Mouse (Mus musculus) neutrophil, adult 5-6 weeks (primary cell): ENCODE data around the gene Itpr1. TPM values are rescaled to one million over a fixed set of nuclear protein-coding genes. Genes with fewer than 3 reads are reported as not detected.
A peak's percentile ranks its signal among the peaks of the same experiment; 100 is the strongest.

Experiments used
- ATAC-seq: fragments of 151-379, 151-347 bp; 2 replicates; pipeline ENCODE4 v1.8.0; 2017; ENCODE audit warnings: mild to moderate bottlenecking, moderate TSS enrichment; ENCODE audit not compliant: insufficient number of reproducible peaks, poor library complexity, low FRiP score, severe bottlenecking; ENCODE audit errors: extremely low read depth
- total RNA-seq: library from RNA; stranded (forward); fragments of 200-1000 nt; gene quantifications from 2 replicates; pipeline ENCODE4 v1.2.3, GENCODE M21; 2017

Gene Itpr1
- total RNA-seq, 1 experiment from 2014 or later: 223 TPM

DNA sequence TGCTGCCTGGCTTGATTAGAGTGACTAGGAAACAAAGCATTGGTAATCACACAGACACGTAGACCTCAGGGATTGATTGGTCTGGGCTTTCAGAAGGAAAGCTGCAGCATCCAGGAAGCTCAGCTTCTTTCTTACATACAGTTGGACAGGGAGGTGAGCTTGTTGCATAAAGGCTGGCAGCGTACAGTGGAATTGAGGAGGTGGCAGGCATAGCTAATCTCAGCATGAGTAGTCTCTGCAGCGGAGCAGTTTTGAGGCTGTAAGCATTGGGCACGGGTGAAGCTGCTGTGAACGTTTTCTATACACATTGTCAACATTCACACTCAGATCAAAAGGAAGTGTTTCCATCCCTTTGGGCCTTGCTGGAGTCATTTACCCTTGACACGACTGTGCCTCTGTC, 124.4 kb downstream of the Itpr1 start:
- ATAC-seq: no peak

DNA sequence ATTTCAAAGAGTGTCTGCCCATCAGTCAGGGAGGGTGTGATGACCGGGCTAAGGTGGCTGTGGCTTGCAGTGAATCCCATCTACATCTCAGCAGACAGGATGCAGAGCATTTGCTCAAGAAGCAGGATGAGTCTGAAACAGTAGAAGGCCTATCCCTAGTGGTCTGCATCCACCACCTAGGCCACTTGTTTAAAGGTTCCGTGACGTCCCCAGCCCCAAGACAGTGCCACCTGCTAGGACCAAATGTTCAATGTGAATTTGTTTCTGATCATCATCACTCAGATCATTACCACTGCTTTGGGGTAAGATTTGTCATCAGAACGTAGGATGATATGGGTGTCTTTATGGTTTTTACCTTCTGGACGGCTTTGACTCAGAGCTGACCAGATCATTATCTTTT, 125.5 kb downstream of the Itpr1 start:
- no peak for ATAC-seq

DNA sequence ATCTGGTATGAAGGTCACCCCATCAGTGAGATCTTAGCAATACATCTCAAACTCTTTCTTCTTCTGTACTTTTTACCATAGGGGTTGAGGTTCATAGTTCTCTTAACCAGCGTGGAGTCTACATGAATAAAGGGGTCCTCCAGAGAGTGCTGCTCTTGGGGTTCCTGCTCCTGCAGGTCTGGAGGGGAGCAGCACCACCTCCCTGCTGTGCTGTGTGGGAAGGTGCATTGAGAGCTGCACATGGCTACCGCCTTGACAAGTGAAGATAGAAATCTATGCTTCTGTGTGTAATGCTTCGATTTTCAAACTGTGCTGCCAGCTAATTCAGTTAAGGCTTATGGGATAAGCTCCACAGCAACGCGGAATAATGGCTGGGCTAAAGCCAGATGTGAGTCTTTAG, 130.1 kb downstream of the Itpr1 start:
- no peak for ATAC-seq

DNA sequence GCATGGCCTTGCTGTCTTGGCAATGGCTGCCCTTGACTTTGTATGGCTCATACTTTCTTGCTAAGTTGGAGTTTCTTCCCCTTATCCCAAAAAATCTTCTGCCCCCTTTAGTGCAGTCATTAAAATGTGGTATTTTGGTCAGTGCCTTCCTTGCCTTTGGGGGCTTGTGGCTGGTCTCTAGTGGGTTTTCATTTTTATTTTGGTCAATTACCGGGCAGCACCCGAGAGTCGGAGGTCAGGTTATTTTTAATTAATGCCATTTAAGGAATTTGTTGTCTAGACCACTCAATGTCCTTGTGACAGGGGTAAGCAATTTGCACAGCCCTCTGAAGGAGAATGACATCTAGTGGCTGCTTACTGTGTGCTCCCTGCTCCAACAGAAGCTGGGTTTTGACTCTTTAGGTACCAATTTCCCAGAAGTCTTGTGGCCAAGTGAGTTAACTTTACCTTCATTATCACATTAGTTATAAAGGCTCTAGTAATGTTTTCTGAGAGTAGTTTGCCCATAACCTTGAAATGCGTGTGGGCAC, 130.9 kb downstream of the Itpr1 start:
- ATAC-seq: no peak

DNA sequence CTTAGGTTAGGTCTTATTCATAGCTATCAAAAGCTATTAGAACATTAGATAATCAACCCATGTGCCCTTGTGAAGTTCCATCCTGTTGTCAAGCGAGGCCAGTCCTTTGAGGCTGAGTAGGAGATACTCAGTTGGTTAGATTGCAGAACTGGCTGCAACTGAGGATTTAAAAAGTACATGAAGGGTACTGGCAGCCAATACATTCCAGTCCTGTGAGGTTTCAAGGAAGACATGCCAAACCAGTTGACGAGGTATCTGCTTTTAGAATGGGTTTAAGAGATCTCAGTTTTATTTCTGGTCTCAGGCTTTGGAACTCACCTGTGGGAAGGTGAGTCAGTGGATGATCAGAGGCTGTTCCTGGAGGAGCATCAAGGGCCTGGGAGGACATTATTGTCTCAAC, 137.9 kb downstream of the Itpr1 start:
- ATAC-seq: no peak

DNA sequence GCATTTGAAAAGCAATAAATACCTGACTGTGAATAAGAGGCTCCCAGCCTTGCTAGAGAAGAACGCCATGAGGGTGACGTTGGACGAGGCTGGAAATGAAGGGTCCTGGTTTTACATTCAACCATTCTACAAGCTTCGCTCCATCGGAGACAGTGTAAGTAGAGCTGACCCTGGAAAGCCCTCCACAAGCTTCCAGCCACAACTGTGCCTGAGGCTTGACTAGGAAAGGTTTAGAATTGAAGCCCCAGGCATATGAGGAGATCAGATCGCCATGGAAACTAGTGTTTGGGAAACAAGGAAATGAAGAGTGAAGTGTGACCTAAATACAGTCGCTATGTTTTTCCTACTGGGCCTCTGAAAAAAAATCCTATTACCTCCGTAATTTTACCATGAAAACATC, 139.1 kb downstream of the Itpr1 start:
- ATAC-seq: no peak

DNA sequence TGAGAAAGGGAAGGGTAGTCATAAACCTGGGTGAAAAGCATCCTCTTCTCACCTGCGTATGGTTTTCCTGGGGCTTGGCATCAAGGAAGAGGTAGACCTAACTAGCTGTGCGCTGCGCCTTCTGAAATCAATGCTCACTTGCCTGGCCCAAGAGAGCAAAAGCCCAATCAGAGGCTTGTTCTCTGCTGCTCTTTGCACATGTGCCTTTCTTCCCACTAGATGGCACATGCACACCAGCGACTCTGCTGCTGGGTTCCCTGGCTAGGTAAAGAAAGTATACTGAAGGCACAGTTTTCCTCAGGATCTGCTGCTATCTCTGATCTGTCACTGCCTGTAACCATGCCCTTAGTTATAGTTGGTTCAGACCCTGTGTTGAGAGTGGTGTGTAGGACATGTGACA, 154.5 kb downstream of the Itpr1 start:
- ATAC-seq: no peak

DNA sequence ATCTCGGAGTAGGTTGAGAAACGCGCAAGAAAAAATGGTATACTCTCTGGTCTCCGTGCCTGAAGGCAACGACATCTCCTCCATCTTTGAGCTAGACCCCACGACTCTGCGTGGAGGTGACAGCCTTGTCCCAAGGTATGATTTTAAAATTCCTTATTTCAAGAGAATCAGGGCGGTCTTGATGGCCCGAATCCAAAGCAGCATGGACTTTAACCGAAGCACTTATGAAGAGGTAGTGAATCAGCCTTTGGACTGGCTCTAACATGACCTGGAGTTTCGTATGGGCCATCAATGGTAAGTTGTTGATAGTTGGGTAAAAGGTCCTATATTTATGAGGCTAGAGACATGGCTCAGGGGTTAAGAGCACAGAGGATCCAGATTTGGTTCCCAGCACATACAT, 156.1 kb downstream of the Itpr1 start:
- no peak for ATAC-seq

DNA sequence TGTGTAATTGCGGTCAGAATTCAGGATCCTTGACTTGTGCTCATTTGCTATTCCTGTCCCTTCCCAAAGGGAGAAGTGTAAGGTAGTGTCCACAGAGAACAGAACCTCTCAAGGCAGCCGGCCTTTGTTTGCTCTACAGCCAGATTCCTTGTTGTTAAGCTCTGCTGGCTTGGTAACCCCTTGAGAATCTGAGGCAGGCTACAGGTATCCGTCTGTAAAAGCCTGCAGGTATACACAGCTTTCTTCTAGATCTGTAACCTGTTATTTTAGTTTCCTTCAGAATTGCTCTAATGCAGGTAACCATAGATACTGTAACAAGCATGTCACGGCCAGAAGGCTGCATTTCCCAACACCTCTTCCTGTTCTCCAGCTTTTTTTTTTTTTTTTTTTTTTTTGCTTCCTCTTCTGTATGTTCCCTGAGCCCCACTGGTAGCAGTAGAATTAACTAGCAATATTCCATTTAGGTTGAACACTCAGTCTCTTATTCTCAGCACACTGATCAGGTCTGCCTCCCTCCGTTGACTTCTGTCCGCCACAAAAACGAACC, 158.5 kb downstream of the Itpr1 start:
- ATAC-seq: no peak

DNA sequence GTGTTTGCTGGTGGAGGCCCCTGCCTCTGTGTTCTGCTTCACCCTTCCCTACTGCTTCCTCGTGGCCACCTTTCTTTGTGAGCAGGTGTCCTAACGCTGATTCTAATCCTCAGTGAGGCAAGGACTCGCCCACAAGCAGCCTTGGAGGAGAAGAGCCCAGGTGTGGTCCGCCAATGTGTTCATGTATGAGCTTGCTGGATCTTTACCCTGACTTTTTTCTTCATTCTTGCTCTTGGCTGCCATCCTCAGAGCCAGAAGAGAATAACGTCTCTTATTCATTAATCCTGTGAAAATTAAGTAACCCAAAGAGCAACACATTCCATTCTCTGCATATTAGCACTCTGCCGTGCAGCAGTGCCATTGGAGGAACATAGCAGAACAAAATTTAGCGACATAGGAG, 161.1 kb downstream of the Itpr1 start:
- no peak for ATAC-seq

DNA sequence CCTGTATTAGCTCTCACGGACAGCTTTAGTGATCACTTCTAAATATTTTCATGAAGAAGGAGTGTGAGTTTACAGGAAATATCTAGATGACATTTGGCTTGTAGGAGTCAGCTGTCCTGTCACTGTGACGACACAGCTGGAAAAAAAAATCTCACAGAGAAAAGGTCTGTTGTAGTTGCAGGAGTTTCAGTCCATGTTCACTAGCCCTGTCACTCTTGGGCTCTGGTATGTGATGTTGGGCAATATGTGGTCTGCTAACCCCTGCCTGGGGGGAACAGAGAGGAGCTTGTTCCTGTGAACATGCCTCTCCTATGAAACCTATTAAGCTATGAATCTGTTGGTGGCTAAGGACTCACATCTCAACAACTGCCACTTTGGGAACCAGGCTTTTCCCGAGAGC, 166.1 kb downstream of the Itpr1 start:
- no peak for ATAC-seq

DNA sequence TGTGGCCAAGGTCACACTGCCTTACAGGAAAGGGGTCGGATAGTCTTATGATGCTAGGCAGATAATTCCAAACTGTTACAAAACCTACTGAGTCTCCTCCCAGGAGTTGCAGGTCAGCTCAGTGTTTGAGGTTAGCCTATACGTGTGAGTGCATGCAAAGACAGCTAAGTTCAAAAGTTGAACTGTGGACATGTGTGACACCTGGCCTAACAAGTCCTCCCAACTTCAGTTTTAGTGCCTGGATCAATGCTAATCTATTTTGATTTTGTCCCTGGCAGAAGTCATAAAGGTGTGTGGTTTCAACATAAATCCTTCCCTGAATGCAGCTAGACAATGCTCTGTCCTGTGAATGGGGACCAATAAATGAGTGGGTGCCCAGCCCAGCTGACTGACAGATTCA, 167.3 kb downstream of the Itpr1 start:
- no peak for ATAC-seq

DNA sequence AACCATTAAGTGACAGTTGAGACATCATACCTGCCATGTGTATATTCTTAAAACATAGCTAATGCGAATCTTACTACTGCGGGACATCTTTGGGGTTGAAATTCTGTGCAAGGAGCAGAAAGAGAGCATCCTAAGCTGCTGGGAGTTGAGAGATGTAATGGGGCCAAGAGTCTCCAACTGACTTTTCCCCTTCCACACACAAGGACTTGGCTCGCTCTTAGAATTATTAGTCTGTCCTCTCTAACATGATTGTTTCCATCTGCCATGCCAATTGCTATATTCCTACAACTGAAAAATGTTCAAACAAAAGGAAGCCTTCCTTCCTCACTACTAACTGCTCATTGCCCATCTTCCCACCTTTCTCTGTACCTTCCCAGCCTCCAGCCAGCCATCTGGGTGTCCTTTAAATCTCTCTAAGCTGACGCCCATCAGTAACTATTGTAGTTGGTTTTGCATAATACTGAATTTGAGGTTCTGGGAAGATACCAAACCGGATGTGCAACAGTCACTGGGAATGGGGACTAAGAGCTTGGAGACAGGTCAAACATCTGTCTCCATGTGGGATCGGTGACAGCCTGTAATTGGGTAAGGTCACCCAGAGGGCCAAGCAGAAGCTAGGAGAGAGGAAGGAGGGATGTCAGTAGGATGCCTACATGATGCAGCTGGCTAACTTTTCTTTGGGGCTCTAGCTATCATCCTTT, 177.9 kb downstream of the Itpr1 start:
- no peak for ATAC-seq

DNA sequence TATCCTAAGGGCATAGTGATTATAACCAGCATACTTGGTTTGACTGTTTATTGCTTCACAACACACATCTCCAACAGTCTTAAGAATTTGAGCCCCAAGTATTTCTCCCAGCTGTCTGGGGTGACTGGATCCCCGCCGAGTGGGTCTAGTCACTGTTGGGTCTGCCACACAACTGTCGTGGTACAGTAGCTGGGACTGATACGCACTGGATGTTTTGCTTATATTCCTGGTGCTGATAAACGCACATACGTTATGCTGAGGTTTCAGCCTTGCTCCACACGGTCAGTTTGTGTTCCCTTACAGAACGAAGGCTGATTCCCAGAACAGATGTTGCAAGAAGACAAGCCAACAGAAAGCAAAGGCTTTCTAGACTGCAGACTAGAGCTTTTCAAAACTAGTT, 180.2 kb downstream of the Itpr1 start:
- ATAC-seq: no peak

DNA sequence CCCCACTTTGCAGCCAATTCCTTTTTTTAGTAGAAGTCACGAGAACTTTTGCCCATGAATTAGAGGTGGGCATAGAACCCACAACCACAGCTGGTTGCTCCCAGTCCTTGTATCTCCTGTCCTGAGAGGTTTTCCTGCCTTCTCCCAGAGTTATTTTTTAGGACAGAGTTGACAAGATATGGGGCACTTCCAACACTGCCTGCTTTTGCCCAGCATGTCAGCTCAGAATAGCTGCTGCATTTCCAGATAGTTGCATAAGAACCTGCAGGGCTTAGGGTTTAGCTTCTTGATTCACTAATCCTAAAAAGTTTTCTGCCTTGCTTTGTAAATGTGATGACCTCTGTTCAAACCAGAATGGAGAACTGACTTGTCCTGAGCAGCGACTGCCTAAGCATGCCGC, 185.1 kb downstream of the Itpr1 start:
- ATAC-seq: no peak

DNA sequence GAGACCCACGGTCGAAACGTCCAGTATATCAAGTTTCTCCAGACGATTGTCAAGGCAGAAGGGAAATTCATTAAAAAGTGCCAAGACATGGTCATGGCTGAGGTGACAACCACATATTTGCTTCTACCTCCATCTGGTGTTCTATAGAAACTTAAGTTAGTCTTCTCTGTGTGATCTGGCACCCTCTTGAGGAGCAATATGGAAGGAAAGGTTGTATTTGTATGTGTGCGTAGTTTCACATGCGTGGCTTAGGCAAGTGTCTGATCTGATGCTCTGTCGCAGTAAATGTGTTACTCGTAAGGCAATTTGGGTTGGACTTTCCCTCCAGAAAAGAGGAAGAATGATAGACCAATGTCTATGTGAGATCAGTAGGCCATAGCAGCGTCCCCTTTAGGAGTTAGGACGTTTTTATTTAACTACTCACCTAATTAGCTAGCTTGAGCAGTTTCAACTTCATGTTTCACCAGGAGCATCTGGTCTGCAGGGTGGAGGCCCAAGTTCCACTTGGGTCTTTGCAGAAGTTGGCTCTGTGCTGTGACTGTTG, 188.6 kb downstream of the Itpr1 start:
- ATAC-seq: peak; percentile 38; the same call in 1 of the 2 replicates

DNA sequence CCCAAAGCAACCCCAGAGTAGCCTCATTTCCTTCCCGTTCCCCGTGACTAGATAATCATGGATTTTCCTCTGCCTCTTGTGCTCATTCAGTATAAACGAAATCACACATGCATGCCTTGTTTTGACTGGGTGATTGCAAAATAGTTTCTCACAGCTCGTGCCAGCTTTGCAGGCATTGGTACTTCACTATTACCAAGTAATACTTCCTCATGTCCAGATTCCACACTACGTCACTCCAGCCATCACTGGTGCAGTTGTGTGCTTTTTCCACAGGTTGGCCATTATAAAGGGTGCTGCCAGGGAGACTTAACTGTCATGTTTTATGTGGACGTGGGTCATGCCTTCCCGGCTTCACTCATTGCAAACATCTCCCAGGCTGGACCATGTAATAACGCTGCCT, 191.8 kb downstream of the Itpr1 start:
- no peak for ATAC-seq

DNA sequence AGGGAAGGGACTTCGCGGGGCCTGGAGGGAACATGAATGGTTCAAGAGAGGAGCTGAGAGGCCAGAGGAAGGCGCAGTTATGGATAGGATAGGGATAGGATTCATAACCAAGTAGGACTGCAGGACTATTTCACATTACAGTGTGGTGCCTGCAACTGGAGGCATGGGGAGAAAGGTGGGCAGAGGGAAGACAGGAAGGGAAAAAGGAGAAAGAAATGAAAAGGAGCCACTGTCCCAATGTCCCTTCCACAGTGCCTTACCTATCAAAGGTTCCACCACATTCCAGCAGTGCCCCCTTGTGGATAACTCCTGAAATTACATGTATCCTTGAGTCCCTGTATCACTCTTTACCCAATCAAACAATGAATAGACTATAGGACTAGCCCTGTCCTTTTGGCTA, 195.2 kb downstream of the Itpr1 start:
- peak; percentile 84 for ATAC-seq

DNA sequence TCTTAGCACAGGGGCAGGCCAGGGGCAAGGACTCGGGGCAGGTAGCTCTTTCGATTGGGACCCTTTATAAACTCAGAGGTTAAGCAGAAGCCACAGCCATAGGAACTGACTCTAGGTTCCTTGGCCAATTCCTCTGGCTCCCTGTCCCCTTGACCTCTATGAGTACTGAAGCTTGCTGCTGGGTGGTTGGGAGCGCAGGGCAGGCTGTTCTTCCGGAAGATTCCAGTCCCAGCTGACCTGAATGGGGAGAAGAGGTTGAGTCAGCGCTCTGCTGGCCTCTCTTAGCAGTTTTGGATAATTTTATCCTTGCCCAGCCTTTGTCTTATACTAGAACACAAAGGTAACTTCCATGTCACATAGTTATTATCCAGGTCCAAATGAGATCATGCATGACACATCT, 195.8 kb downstream of the Itpr1 start:
- ATAC-seq: no peak

DNA sequence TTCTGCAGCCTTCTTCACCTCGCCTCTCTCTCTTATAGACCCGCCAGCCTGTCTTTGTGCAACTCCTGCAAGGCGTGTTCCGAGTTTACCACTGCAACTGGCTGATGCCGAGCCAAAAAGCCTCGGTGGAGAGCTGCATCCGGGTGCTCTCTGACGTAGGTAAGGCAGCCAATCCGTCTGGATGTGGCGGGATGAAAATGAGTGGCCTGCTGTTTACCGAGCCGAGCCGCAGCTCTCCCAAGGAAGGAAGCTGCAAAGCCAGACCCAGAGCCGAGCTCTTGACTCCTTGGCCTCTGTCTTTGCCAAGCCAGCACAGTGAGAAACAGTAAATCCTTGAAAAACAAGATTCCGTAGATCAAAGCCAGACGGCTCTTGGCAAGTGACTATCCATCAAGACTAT, 197.9 kb downstream of the Itpr1 start:
- ATAC-seq: no peak

DNA sequence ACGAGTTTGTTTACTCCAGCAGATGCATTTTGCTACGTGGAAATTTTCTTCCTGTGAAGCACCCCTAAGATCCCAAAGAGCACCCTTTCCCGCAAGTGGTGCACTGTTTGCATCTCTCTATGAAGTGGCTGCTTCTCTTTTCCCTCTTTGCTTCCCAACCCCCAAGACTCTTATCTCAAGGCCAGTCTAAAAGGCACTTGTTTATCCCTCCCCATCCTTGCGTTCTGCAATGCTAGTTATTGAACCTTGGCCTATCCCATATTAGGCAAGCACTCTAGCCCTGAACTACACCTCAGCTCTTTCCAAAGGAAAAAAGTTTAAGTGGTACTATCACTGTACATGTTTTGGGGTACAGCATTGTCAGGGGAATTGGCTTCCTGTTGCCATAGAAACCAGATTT, 198.3 kb downstream of the Itpr1 start:
- ATAC-seq: no peak
